Mouse (Mus musculus) testis, adult 2 months (tissue): ENCODE data around the gene Cmya5.

Experiments used
- CTCF ChIP-seq: fragments of 200-500 bp; IDR thresholded peaks from 2 replicates; pipeline ENCODE4 v1.5.1; 2012; ENCODE audit warnings: low read depth, mild to moderate bottlenecking, inconsistent platforms, low read length, moderate library complexity; ENCODE audit not compliant: control insufficient read depth, insufficient read depth, insufficient replicate concordance
- POLR2A ChIP-seq: fragments of 200-500 bp; IDR thresholded peaks from 2 replicates; pipeline ENCODE4 v1.6.1; 2012; ENCODE audit warnings: low read depth, mild to moderate bottlenecking, inconsistent platforms, low read length, moderate library complexity; ENCODE audit not compliant: control insufficient read depth

DNA sequence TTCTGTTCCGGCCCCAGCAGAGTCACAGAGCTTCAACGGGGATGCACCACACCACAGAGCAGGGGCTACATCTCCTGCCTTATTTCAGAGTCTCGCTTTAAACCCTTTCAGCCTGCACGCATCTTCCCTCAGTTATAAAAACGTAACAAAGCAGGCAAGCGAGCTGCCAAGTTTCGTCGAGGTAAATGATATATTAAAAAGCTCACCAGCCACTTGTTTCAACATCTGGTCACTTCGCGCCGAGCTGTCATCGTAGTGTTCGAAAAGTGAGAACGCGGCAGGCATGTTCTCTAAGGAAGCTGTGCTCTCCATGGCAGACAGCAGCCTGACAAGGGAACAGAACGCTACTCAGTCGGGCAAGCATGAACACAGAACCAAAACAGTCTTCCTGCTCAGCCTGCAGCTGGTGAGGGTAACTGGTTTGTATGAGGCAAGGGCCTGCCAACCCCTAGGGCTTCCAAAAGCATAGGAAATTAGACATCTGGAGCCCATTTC, 70.3 kb downstream of the Cmya5 start:
- TF ChIP-seq CTCF (no peak), POLR2A (no peak)
